Mouse (Mus musculus): ENCODE results near the gene Echs1.

Gene Echs1

DNA sequence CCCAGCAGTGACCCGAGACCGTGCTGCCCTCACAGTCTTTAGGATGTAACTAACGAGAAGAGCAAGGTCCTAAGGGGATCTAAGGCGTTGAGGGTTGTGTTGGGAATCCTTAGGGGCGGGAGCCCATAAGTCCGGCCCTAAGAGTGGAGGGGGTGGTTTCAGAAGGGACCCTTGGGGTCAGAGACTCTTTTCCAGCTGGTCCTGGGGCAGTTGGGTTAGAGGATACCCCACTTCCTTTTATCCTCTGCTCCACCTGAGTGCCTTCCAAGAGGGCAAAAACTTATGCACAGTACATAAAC lies 54.5 kb downstream of the Echs1 start:
- no peak for DNase-seq (ENCODE audit: low read depth, low spot score)

DNA sequence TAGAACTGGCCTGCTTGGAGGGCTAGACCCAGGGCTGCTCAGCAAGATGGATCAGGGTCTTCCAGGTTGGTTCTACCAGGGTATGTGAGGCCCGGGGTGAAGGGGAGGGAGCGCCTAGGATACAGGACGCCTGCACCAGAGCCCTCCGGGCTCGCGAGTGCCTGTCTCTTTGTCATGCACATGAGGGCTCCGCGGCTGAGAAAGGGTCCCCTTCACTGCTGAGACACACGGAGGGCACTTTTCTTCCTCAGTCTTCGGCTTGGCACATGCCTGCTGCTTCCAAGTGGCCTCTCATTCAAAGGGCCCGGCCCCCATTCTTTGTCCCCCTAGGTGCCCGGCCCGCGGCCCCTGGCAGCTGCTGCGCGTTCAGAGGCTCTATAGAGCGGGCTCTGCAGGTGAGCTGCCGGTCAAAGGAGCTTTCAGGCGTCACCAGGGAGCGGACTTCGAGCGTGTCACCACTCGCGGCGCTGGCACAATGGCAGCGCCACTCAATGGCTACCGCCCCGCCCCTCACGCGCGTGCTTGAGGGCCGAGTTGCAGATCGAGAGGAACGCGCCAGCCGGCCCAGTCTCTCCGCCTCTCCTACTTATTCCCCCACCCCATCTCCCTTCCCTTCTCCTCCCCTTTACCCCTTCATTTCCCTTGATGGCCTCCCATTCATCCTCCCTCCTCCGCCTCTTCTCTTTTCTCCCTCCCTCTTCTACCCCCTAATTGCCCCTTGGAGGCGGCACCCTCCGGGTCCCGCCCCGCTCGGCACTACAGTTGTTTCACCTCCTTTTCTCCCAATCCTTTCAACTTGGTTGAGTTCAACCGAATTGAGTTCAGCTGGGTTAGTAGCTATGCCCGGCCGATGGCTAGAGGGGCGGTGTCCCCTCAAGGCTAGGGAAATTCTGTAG lies 55.1 kb downstream of the Echs1 start:
- peak; percentile 72 for DNase-seq (ENCODE audit: low read depth, low spot score)

DNA sequence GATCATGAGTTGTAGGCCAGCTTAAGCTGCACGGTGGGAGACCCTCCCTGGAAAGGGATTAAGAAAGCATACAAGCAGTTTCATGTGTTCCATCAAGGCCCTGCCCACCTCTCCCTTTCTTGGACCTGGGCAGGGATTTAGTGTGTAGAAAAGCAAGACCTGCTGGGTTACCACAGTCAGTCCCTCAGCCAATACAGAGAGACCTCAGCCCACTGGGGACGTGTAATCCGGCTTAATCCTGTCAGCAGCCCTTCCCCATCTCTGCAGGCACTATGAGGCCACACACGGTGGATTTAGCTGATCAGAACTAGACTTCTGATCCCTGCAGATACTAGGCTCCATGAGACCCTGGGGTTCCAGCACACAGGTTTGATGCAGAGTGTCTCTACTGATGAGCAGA lies 56.7 kb downstream of the Echs1 start:
- no peak for DNase-seq (ENCODE audit: low read depth, low spot score)

DNA sequence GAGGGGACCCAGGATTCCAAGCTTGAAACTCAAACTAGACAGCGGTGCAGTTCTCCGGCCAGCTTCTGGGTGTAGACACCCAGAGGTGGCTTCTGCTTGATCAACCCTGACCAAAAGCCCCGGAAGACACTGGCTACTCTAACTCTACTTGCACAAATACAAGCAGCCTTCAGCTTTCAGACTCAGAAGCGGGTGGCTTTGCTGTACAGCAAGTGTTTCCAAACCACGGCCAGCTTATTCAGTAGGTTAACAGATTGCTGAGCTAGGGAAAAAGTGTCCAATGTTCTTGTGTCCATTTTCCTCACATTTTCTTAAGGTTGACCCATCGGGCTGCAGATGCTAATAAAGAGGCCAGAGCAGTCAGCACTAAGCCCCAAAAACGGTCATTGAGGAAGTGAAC lies 57.7 kb downstream of the Echs1 start:
- DNase-seq (ENCODE audit: low read depth, low spot score) = no peak

DNA sequence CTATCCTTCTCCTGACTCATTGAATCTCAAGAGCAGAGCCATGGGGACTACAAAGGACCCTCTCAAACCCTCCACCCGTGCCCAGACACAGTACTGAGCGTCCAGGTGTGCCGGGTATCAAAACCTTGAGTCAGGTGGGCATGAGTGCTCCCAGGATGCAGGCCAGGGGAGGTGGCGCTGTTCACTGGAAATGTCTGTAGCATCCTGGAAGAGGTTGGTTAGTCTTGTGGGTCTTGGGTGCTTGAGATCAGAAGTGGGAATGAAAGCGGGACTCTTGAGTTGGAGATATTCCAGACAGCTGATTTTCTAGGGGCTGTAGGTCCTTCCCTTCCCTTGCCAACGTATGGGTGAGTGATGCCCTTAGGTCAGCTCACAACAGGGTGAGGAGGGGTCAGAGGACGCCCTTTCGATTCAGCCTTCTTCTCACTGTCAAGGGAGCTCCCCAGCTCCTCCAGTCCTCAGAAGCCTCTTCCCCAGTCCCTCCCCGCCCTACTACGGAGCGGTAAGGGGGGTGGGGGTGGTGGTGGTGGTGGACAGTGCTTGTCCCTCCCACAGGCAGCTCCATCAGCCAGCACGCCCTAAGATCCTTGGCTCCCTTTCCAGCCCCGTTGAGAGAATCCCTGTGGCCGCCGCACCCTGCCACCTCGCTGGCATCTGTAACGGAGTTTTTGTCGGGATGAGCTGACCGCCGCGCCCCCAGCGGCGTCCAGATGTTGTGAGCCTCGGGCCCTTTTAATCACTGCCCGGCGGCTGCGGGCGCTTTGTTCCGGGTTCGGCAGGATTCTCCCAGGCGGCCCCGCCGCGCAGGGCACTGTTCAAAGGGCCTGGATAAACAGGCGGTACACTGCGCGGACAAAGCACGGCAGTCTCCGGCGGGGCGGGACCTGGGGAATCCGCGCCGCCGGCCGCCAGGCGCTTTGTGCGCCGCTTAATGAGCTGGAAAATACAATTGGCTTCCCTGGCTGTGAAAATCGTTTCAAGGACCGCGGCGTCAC lies 58.6 kb downstream of the Echs1 start:
- DNase-seq (ENCODE audit: low read depth, low spot score) = peak; percentile 94

Measured in ZHBTc4 (cell line).